Mouse (Mus musculus) inflammation-experienced regulatory T-cells, adult 6 months (primary cell): ENCODE results near the gene Ncmap. TPM values are rescaled to one million over a fixed set of nuclear protein-coding genes. Genes with fewer than 3 reads are reported as not detected.

Experiments used
- ATAC-seq: one replicate; pipeline ENCODE4 v1.8.0; 2017
- polyA plus RNA-seq, 3 experiments: library from polyadenylated mRNA; unstranded; fragments of 100-300 nt; shearing (Covaris generic); gene quantifications; one replicate each; pipeline ENCODE4 v1.2.1; 2017

Gene Ncmap
- polyA plus RNA-seq, result 10 to 100 TPM in 2 of 3 experiments, 1 to 10 TPM in 1; 4.0 to 58.5 (median 35.5) TPM

- peak; percentile 28 for ATAC-seq
These were observed at the start of gene Ncmap for GRCm38 (mm10) chr4:135397991-135398390. Gene Ncmap, minus strand, starts transcription at chr4:135398227.

DNA sequence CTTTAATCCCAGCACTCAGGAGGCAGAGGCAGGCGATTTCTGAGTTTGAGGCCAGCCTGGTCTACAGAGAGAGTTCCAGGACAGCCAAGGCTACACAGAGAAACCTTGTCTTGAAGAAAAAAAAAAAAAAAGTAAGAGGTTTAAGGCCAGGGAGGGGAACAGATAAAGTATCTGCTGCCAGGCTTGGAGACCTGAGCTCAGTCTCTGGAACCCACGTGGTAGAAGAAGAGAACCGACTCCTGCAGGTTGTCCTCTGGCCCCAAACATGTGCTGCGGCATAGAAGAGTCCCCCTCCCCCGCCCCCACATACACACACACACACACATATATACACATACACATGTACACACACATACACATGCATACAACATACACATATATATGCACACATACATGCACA is 44.4 kb upstream of the Ncmap start:
- ATAC-seq, result no peak

GRCm38 (mm10) chr4:135439904-135440522 is 42.0 kb upstream of the Ncmap start:
- ATAC-seq, result peak; percentile 59

DNA sequence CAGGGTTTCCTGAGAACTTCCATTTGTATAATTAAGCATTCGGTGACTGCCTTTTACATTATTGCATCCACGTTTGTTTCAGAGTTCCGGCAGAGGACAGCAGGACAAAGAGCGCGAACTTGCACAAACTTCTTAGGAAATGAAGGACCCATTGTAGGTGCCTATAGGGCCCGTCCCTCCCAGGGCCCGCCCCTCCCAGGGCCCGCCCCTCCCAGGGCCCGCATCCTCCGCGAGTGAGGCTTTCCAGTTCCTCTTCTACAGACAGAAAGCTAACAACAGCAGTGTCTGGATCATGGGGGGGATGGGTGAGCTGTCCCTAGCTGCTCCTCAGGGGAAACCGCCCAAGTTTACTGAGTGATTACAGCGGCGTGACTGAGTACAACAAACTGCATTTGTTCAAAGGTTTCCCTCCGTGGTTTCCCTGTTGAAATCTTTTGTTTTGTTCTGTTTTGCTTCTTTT is 41.2 kb upstream of the Ncmap start:
- ATAC-seq, result peak; percentile 66

DNA sequence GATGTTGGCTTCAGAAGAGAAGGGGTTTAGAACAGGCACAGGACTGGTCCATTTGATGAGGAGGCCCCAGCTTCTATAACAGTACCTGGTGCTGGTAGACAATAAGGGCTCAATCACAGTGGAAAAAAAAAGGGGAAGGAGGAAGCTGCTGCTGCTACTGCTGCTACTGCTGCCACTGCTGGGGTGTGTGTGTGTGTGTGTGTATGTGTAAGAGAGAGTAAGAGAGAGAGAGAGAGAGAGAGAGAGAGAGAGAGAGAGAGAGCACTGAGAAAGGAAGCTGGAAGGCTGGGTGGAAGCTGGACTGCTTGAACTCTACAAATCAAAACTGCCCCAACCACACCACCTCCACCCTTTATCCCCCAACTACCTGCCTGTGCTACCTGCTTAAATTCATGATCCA is 39.9 kb upstream of the Ncmap start:
- no peak for ATAC-seq

DNA sequence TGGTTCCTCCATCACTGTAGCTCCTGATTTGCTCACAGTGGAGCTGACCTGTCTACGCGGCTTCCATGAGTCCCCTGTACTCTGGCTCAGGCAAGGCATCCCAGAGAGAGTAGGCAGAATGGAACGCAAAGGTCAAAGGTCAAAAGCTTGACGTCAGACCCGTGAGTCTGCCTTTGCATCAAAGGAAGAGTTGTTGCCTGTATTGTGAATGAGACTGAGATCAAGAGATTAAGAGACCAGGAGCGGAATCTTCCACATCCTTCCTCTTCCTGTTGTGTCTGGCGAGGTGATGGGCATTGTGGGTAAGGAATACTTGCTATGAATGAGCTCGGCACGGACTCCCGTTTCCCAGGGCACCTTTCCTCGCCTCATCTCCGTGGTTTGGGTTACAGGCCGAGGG is 38.3 kb upstream of the Ncmap start:
- peak; percentile 29 for ATAC-seq

DNA sequence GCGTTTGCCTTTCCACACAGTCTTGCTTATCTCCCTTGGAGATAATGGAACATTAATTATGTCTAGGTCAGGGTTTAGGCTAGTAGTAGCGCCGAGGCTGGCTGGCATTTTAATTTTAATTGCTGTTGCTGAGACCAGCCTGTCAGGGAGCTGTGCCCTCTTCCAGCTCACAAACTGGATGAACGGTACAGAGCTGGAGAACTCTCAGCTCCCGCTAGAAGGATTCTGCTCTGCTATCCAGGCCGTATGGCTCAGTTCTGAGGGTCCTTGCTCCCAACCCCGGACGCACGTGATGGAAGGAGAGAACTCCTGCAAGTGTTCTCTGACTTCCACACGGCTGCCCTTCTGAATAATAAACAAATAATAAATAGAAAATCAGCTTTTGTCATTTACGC is 36.4 kb upstream of the Ncmap start:
- no peak for ATAC-seq

- ATAC-seq, result peak; percentile 79
These were observed 35.7 kb upstream of the Ncmap start, which contains the start of gene Rcan3 for GRCm38 (mm10) chr4:135433443-135434394. Gene Rcan3, minus strand, starts transcription at chr4:135433853.

- no peak for ATAC-seq
These were observed 35.0 kb upstream of the Ncmap start for GRCm38 (mm10) chr4:135433086-135433442.

GRCm38 (mm10) chr4:135429990-135430760 is 32.1 kb upstream of the Ncmap start:
- no peak for ATAC-seq

- no peak for ATAC-seq
These were observed 31.4 kb upstream of the Ncmap start for GRCm38 (mm10) chr4:135429383-135429782.

GRCm38 (mm10) chr4:135426587-135426986 is 28.6 kb upstream of the Ncmap start:
- ATAC-seq, result no peak

- ATAC-seq, result no peak
These were observed 27.6 kb upstream of the Ncmap start for GRCm38 (mm10) chr4:135425625-135426024.

DNA sequence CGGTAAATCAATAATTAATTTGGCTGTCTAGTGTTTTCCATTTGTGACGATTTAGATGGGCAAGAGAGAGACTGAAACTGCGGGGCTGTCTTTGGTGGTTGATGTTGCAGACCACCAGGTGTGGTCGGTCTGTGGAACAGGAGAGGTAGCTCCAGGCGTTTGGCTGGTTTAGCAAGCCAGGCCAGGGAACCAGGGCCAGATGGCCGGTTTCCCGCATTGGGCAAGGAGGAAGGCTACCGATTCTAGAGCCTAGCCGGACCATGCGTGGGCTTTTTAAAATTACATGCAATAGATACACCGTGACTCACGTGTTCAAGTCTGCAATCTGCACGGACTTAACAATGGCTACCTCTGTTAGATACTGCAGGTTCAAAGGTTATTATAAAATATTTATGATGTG is 22.9 kb upstream of the Ncmap start:
- no peak for ATAC-seq

DNA sequence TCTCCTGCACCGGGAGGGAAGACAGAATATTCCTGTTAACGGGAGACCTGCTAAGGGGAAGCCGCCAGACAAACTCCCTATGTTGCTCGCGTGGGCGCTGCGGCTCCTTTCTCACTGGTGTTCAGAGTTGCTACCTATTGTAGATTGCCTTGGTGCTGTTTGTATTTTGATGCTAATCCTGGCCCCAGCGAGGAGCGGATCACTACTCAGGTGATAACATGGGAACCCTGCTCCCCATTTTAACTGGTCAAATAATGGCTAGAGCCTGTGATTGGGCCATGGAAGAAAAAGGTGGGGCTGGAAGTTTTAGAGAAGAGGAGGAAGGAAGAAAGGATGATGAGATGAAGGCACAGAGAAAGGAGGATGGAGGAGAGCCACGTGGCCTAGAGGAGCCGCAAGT is 22.4 kb upstream of the Ncmap start:
- no peak for ATAC-seq

DNA sequence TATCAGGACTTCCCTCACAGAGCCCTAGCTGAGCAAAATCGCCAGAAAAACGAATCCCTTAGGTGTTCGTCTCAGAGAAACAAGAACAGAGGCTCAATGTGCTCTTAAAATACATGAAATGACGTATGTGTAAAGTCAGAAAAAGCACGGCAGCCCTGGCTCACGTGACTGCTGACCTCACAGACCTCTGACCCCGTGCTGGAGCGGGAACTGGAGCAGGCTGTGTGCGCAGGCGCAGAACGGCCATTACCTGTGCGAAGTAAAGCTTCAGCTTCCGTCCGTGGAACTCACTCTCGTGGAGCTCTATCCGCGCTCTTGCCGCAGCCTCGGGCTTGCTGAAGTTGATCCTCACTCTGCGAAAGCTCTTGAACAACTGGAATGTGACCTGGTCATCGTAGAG is 22.0 kb upstream of the Ncmap start:
- ATAC-seq, result no peak

GRCm38 (mm10) chr4:135416367-135416766 is 18.3 kb upstream of the Ncmap start:
- peak; percentile 52 for ATAC-seq

DNA sequence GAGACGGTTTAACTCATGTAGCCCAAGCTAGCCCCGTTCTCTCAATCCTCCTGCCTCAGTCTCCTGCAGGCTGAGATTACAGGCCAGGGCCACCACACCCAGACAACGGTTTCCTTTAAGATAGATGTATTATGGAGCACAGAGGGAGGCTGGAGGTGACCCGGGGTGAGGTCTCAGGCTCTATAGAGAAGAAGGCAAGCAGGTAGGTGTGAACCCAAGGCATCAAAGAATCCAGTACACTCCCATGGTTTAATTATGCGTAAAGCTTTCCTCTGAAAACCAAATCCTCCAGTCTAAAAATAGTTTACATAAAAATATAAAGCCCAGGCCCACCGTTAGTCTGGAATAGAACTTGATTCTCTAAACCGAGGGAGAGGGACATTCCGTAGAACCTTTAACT is 15.5 kb upstream of the Ncmap start:
- ATAC-seq, result no peak

DNA sequence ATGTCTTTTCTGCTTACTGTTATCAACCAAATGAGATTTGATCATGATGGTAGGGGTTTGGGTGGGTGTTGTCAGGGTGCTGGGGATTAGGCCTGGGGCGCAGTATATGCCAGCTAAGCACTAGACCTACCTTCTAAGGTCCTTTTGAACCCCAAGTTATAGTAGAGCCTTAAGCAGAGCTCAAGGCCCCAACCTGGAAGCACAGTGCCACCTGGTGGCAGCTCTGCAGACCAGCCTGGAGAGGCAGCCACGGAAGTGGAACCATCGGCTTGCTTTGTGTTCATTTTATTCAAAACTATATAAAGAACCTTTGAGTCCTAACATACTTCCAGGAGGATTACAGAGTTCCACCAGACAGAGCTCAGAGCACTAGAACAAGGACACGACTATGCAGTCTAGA is 13.6 kb upstream of the Ncmap start:
- peak; percentile 86 for ATAC-seq

GRCm38 (mm10) chr4:135406180-135406579 is 8.2 kb upstream of the Ncmap start:
- peak; percentile 95 for ATAC-seq

DNA sequence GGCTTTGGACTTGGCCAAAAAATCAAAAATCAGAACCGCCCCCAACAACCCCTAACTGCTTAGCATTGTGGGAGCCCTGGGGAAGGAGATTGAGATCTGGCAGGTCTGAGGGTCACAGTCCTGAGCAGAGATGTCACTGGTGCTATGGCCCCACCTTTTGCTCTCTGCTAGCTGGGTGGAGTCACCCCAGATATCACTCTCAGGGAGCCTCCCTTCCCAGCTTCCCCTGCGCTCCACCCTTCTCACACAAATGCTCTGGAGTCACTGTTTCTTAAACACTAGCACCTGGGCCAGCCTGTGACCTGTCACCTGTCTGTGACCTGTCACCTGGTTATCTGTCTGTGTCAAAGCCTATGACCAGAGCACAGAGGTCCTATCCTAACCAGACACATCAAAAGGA is 6.9 kb upstream of the Ncmap start:
- ATAC-seq, result no peak

GRCm38 (mm10) chr4:135404048-135404447 is 6.0 kb upstream of the Ncmap start:
- peak; percentile 20 for ATAC-seq

GRCm38 (mm10) chr4:135401881-135402280 is 3.9 kb upstream of the Ncmap start:
- ATAC-seq, result no peak
